Mouse (Mus musculus): ENCODE data around the gene Gm12789.
"Not testable (repeated sequence)": the region's sequence is repeated elsewhere in the genome, so short reads cannot be mapped to it uniquely, and the experiment has no call there.

Gene Gm12789

DNA sequence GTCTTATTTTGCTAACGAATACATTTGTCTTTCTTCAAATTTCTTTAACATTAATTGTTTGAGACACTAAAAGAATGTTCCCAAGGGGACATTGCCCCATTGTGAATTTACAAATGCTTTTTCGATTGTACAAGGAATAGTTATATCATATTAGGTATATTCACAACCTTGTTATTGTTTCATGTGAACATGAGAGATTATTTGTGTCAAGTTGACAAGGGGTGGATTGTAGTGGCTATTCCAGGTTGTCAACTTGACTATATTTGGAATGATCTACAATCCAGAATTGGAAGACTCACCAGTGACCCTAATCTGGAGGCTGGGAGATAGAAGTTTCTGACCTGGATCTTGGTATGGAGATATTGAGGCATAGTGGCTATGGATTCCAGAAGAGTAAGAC lies at the start of gene Gm12789:
TSS of gene Gm12789 (plus strand) at position 301 of the 400 bp plus-strand sequence.
- not testable (repeated sequence) for DNase-seq

DNA sequence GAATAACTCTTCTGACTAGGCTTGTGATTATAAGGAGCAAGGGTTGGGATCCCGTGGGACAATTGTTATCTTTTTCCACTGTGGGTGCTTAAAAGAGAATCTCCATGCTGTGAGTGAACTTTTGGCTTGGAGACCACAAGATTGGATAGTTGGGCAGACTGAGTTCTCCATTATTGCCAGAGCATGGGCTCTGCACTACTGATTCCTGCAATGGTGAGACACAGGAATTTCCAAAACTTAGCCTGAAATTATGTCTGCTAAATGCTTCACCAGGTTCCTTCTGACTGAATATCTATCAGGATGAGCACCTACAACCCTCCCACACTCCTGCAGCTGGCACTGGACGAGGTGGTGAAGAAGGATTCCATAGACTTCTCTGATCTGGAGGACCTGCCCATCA lies 46.3 kb upstream of the Gm12789 start, which contains the start of gene Gm12794:
TSS of gene Gm12794 (plus strand) at position 301 of the 400 bp plus-strand sequence.
- DNase-seq = not testable (repeated sequence)

GRCm38 (mm10) chr4:101980949-101981348 lies 5.5 kb upstream of the Gm12789 start, which contains the start of gene Gm12790:
Gene Gm12790 (minus strand): TSS chr4:101981049.
- not testable (repeated sequence) for DNase-seq

DNA sequence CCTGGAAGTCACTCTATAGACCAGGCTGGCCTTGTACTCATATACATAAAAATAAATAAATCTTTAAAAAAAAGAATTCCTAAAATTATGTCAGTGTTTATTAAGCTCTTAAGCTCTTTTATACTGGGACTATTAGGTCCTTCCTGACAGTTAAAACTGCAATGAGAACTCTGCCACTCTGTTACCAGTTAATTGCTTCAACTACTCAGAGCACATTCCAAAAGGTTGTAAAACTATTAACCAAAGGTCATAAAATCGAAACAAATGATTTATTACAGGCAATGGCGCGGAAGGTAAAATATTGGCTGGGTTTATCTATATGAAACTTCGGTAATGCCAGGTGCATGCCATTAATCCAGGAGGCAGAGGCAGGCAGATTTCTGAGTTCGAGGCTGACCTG lies 748 bp upstream of the Gm12789 start:
- no peak for DNase-seq

DNA sequence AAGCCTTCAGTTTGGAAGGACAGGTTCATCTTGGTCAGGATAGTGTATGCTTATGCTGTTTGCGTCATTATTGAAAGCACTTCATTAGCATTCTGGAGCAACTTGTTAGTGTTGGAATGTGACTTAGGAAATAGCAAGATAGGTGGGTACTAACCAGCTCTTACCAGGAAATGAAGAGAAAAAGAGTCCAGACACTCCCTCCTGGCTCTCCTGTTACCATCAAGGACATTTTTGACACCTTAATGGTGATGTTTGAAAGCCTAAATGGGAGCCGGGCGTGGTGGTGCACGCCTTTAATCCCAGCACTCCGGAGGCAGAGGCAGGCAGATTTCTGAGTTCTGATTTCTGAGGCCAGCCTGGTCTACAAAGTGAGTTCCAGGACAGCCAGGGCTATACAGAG lies 11.0 kb downstream of the Gm12789 start:
- no peak for DNase-seq

GRCm38 (mm10) chr4:101998267-101998922 lies 12.0 kb downstream of the Gm12789 start:
- peak; percentile 71 for DNase-seq

DNA sequence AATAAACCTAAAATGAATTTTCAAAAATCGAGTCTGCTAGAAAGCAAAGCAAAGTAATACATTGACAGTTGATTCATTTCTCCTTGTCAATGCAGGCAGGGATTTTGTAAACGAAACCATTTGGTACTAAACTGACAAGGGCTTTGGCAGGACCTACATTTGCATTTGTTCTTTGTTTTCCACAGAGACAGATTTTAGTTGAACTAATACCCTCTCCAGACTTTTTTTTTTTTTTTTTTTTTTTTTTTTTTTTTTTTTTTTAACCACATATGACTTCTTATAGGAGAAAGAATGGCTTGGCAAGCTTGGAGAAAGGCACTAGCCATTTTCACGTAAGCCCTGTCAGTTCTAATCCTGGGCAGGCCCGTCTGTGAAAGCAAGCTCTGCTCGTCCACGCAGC lies 40.2 kb downstream of the Gm12789 start:
- no peak for DNase-seq

Measured in right cerebral cortex, postnatal 14 days (tissue).